Mouse (Mus musculus): ENCODE data around the gene Zcchc24. TPM values are rescaled to one million over a fixed set of nuclear protein-coding genes. Genes with fewer than 3 reads are reported as not detected.

The Zcchc24 gene
- polyA plus RNA-seq, 1 experiment from 2014 or later, result 10.3 TPM

DNA sequence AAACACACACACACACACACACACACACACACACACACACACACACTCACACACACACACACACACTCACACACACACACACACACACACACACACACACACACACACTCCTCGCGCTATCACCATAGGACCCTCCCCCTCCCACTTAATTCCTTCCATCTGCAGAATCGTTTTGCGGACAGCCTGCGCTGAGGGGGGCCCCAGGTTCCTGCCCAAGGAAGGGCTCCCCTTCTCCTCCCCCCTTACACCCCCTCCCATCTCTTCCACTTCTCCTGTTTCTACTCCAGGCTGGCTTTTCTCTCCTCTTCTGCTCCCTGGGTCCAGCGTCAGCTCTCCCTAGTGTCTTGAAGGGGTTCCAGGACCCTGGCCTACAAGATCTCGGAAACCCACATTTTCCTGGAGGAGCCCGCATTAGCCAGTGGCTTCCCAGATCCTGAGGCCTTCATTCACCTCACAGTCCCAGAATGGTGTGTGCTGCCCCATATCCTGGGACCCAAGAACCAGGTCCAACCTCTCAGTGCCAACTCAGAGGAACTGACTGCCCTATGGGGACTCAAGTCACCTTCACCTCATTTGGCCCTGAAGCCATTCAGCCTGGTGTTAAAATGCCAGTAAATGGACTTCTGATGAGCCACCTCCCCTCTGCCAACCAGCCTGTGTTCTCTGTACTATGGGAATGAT is 927 bp upstream of the Zcchc24 start:
- H3K27ac ChIP-seq (ENCODE audit: low read depth, low read length), result no peak overlapping the region
- no peaks in the 10 kb centered on the region; the same call in 1 of the 2 replicates for H3K4me1 ChIP-seq (replicated peaks; ENCODE audit: control insufficient read depth, insufficient read depth, low read length)
- no peaks in the 10 kb centered on the region for H3K9me3 ChIP-seq (ENCODE audit: control insufficient read depth)
- H3K9ac ChIP-seq (ENCODE audit: low read depth, low read length), result no peak overlapping the region
- H3K4me3 ChIP-seq (ENCODE audit: low read depth, low read length), result no peak overlapping the region
- no peak overlapping the region for H3K4me2 ChIP-seq (replicated peaks; ENCODE audit: low read depth)
- TF ChIP-seq CTCF (IDR thresholded peaks at IDR 0.05; ENCODE audit: low read depth), result no peak
- H3K36me3 ChIP-seq (ENCODE audit: control insufficient read depth, insufficient read depth), result no peaks in the 10 kb centered on the region
- no peak for ATAC-seq
- no peaks in the 10 kb centered on the region; the same call in 1 of the 2 replicates for H3K27me3 ChIP-seq (replicated peaks; ENCODE audit: control insufficient read depth, insufficient read depth, low read length)
- WGBS, result 43% methylated on average over 8 of the region's 8 CpGs

DNA sequence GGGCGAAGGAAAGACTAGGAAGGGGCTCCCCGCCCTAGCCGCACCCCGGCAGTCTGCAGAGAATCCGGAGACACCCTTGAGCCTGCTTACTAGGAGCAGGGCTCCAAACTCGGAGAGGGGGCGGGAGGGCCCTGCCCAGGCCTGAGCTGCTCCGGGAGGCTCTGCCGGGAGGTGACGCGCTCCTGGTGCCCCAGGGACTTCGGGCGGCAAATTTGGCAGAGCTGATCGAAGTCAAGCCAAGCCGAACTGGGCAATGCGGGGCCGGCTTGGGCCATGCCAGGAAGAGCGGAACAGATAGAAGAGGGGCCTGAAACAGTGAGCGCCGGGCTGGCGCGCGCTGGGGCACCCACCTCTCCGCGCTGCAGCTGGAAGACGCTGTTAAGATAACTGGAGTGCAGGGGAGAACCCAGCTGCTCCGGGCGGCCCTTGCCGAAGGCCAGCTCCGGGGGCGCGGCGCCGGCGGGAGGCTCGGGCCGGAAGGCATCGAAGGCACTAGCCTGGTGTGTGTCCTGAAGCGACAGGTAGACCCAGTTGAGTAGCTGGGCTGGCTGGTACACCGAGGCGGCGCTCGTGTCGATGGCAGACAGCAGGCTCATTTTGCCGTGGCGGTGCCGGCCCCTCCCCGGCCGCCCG is 462 bp downstream of the Zcchc24 start:
- no peaks in the 10 kb centered on the region; the same call in 1 of the 2 replicates for H3K4me1 ChIP-seq (replicated peaks; ENCODE audit: control insufficient read depth, insufficient read depth, low read length)
- peak overlapping the region; percentile 83 for H3K9ac ChIP-seq (ENCODE audit: low read depth, low read length)
- ATAC-seq, result peak; percentile 48
- no peaks in the 10 kb centered on the region for H3K9me3 ChIP-seq (ENCODE audit: control insufficient read depth)
- no peaks in the 10 kb centered on the region for H3K36me3 ChIP-seq (ENCODE audit: control insufficient read depth, insufficient read depth)
- peak overlapping the region; percentile 71 for H3K4me3 ChIP-seq (ENCODE audit: low read depth, low read length)
- peak overlapping the region; percentile 97 for H3K4me2 ChIP-seq (replicated peaks; ENCODE audit: low read depth)
- no peaks in the 10 kb centered on the region; the same call in 1 of the 2 replicates for H3K27me3 ChIP-seq (replicated peaks; ENCODE audit: control insufficient read depth, insufficient read depth, low read length)
- TF ChIP-seq CTCF (IDR thresholded peaks at IDR 0.05; ENCODE audit: low read depth), result no peak; the same call in 1 of the 2 replicates
- WGBS, result under 1% methylated on average over 43 of the region's 50 CpGs
- H3K27ac ChIP-seq (ENCODE audit: low read depth, low read length), result peak overlapping the region; percentile 75

DNA sequence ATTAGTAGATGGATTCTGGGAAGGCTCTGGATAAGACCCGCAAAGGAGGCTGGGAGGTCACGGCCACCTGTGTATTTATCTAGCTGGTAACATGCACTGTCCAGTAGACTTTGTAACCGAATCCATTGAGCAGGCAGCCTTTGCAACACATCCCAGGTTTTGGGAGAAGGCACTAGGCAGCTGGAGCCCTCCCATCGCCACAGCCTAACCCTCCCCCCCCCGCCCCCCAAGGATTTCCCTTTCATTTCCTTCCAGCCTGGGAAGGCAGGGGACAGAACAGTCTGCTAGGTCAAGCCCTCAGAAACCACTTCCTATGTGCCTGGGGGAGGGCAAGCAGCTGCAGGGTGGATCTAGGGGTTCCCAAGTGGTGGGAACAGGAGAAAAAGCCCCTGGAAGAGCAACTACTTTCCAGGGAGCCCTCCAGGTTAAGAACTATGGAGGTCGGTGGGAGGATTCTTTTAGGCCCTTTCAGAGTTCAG is 1.1 kb downstream of the Zcchc24 start:
- 25% methylated on average over 6 of the region's 6 CpGs for WGBS
- Histone ChIP-seq H3K36me3 (ENCODE audit: control insufficient read depth, insufficient read depth) (no peaks in the 10 kb centered on the region), H3K4me1 (replicated peaks; ENCODE audit: control insufficient read depth, insufficient read depth, low read length) (no peaks in the 10 kb centered on the region; the same call in 1 of the 2 replicates), H3K4me2 (replicated peaks; ENCODE audit: low read depth) (peak overlapping the region; percentile 97), H3K9ac (ENCODE audit: low read depth, low read length) (peak overlapping the region; percentile 83), H3K27me3 (replicated peaks; ENCODE audit: control insufficient read depth, insufficient read depth, low read length) (no peaks in the 10 kb centered on the region; the same call in 1 of the 2 replicates), H3K9me3 (ENCODE audit: control insufficient read depth) (no peaks in the 10 kb centered on the region), H3K27ac (ENCODE audit: low read depth, low read length) (peak overlapping the region; percentile 75; the same call in 1 of the 2 replicates), H3K4me3 (ENCODE audit: low read depth, low read length) (peak overlapping the region; percentile 71)
- no peak for TF ChIP-seq CTCF (IDR thresholded peaks at IDR 0.05; ENCODE audit: low read depth)
- no peak for ATAC-seq

DNA sequence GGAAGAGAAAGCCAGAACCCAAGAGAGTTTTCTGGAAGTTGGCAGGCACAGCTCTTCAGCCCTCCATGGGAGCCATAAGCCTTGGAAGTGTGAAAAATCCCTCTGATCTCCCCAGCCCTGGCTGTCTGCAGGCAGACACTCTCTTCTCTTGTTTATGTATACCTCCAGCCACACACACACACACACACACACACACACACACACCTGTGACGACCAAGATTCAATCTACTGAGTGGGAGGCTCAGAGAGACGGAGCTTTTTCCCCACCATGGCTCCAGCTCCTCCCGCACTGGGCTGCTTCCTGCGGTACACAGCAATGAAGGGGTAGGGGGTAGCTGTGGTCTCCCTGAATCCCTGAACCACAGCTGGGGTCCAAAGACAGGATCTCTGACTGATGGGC is 2.4 kb downstream of the Zcchc24 start:
- no peak overlapping the region for H3K9ac ChIP-seq (ENCODE audit: low read depth, low read length)
- no peaks in the 10 kb centered on the region; the same call in 1 of the 2 replicates for H3K27me3 ChIP-seq (replicated peaks; ENCODE audit: control insufficient read depth, insufficient read depth, low read length)
- no peak for ATAC-seq
- H3K4me1 ChIP-seq (replicated peaks; ENCODE audit: control insufficient read depth, insufficient read depth, low read length), result no peaks in the 10 kb centered on the region; the same call in 1 of the 2 replicates
- no peaks in the 10 kb centered on the region for H3K36me3 ChIP-seq (ENCODE audit: control insufficient read depth, insufficient read depth)
- peak overlapping the region; percentile 97 for H3K4me2 ChIP-seq (replicated peaks; ENCODE audit: low read depth)
- peak overlapping the region; percentile 18; the same call in 1 of the 2 replicates for H3K4me3 ChIP-seq (ENCODE audit: low read depth, low read length)
- no peaks in the 10 kb centered on the region for H3K9me3 ChIP-seq (ENCODE audit: control insufficient read depth)
- no peak for TF ChIP-seq CTCF (IDR thresholded peaks at IDR 0.05; ENCODE audit: low read depth)
- 59% methylated on average over 4 of the region's 4 CpGs for WGBS
- H3K27ac ChIP-seq (ENCODE audit: low read depth, low read length), result no peak overlapping the region

DNA sequence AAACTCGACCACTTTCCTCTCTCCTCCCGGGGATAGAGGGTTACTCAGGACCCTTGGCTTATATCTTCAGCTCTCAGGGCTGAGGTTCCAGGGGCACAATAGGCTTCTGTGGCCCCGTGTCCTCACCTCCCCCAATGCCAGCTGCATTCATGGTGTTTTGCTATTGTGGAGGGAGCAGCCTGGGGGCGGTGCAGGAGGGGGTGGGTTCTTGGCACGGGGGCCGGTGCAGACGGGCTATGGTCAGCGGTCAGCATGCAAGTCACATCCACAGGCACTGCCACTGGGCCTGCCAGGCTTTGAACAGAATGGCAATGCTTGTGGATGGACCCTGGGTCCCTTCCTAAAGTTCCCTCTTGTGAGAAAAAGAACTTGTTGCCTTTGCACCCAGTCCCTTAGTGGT is 2.9 kb downstream of the Zcchc24 start:
- peak overlapping the region; percentile 97 for H3K4me2 ChIP-seq (replicated peaks; ENCODE audit: low read depth)
- 53% methylated on average over 8 of the region's 8 CpGs for WGBS
- H3K36me3 ChIP-seq (ENCODE audit: control insufficient read depth, insufficient read depth), result no peaks in the 10 kb centered on the region
- no peaks in the 10 kb centered on the region; the same call in 1 of the 2 replicates for H3K4me1 ChIP-seq (replicated peaks; ENCODE audit: control insufficient read depth, insufficient read depth, low read length)
- TF ChIP-seq CTCF (IDR thresholded peaks at IDR 0.05; ENCODE audit: low read depth), result no peak
- peak overlapping the region; percentile 17; the same call in 1 of the 2 replicates for H3K9ac ChIP-seq (ENCODE audit: low read depth, low read length)
- 0 out of 2 replicates have a peak overlapping the region, but pooled peaks have one; percentile 18 for H3K4me3 ChIP-seq (ENCODE audit: low read depth, low read length)
- ATAC-seq, result no peak
- H3K27ac ChIP-seq (ENCODE audit: low read depth, low read length), result no peak overlapping the region
- no peaks in the 10 kb centered on the region; the same call in 1 of the 2 replicates for H3K27me3 ChIP-seq (replicated peaks; ENCODE audit: control insufficient read depth, insufficient read depth, low read length)
- H3K9me3 ChIP-seq (ENCODE audit: control insufficient read depth), result no peaks in the 10 kb centered on the region

DNA sequence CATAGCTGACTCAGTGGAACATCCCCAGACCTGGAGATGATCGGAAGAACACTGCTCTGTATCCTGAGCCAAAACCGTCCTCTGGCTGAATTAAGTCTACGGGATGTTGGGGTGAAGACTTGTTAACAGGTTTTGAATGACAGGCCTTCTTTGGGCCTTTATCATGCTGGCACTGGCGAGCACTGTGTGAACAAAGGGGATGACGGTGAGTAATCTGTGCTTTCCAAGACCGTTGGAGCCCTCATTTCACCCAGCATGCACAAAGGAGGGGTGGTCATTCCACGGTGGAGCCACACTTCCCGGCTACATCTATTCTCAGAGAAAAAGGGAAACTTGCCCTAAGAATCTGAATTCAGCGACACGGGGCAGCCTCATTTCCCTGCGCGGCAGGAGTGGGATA is 3.7 kb downstream of the Zcchc24 start:
- H3K4me2 ChIP-seq (replicated peaks; ENCODE audit: low read depth), result no peak overlapping the region

More for the DNA sequence above, 3.7 kb downstream of the Zcchc24 start:
- no peak for TF ChIP-seq CTCF (IDR thresholded peaks at IDR 0.05; ENCODE audit: low read depth)
- Histone ChIP-seq H3K4me1 (replicated peaks; ENCODE audit: control insufficient read depth, insufficient read depth, low read length) (no peaks in the 10 kb centered on the region; the same call in 1 of the 2 replicates), H3K36me3 (ENCODE audit: control insufficient read depth, insufficient read depth) (no peaks in the 10 kb centered on the region), H3K27me3 (replicated peaks; ENCODE audit: control insufficient read depth, insufficient read depth, low read length) (no peaks in the 10 kb centered on the region; the same call in 1 of the 2 replicates), H3K9ac (ENCODE audit: low read depth, low read length) (no peak overlapping the region), H3K4me3 (ENCODE audit: low read depth, low read length) (no peak overlapping the region), H3K9me3 (ENCODE audit: control insufficient read depth) (no peaks in the 10 kb centered on the region), H3K27ac (ENCODE audit: low read depth, low read length) (no peak overlapping the region)
- no peak for ATAC-seq
- WGBS, result 71% methylated on average over 12 of the region's 12 CpGs
